Mouse (Mus musculus): Measurements from ENCODE around the gene Kcnk10. TPM values are rescaled to one million over a fixed set of nuclear protein-coding genes. Genes with fewer than 3 reads are reported as not detected.

The Kcnk10 gene
- total RNA-seq, 2 experiments from 2014 or later = 0.02 TPM; not detected in 1

- intact Hi-C loops (cut with DNase I) = no loop called here
- DNase-seq = no peak
These were observed 140.0 kb downstream of the Kcnk10 start for GRCm38 (mm10) chr12:98438080-98438479.

GRCm38 (mm10) chr12:98430683-98431082 is 147.4 kb downstream of the Kcnk10 start:
- no peak for DNase-seq
- intact Hi-C loops (cut with DNase I) = no loop called here

GRCm38 (mm10) chr12:98421340-98421739 is 156.8 kb downstream of the Kcnk10 start:
- DNase-seq = no peak
- intact Hi-C loops (cut with DNase I) = no loop called here

GRCm38 (mm10) chr12:98419849-98420248 is 158.3 kb downstream of the Kcnk10 start:
- no peak for DNase-seq
- intact Hi-C loops (cut with DNase I) = no loop called here

GRCm38 (mm10) chr12:98409580-98409979 is 168.5 kb downstream of the Kcnk10 start:
- intact Hi-C loops (cut with DNase I) = no loop called here
- peak in 1 of 2 experiments; percentile 4 for DNase-seq

GRCm38 (mm10) chr12:98406598-98406997 is 171.5 kb downstream of the Kcnk10 start:
- DNase-seq = no peak
- intact Hi-C loops (cut with DNase I) = no loop called here

- intact Hi-C loops (cut with DNase I) = no loop called here
- no peak for DNase-seq
These were observed 172.0 kb downstream of the Kcnk10 start for GRCm38 (mm10) chr12:98406076-98406475.

GRCm38 (mm10) chr12:98396586-98396985 is 181.5 kb downstream of the Kcnk10 start:
- DNase-seq = no peak
- intact Hi-C loops (cut with DNase I) = no loop called here

GRCm38 (mm10) chr12:98394115-98394514 is 184.0 kb downstream of the Kcnk10 start:
- no peak for DNase-seq
- intact Hi-C loops (cut with DNase I) = no loop called here

- no peak for DNase-seq
- intact Hi-C loops (cut with DNase I) = no loop called here
These were observed 186.8 kb downstream of the Kcnk10 start for GRCm38 (mm10) chr12:98391347-98391746.

GRCm38 (mm10) chr12:98389618-98390017 is 188.5 kb downstream of the Kcnk10 start:
- no peak for DNase-seq
- intact Hi-C loops (cut with DNase I) = no loop called here

Other genes starting within 250 kb of the Kcnk10 start
- 1 to 10 TPM; 7.4 to 7.7 TPM for gene Spata7, start 49.8 kb upstream of the Kcnk10 start, total RNA-seq (2021)
- 10 to 100 TPM; 26.3 to 31.6 TPM for gene Ptpn21, start 159.1 kb upstream of the Kcnk10 start, total RNA-seq (2021)
- gene Zc3h14, start 168.7 kb upstream of the Kcnk10 start, total RNA-seq (2021) = 10 to 100 TPM; 69.2 to 70.7 TPM